Mouse (Mus musculus) left cerebral cortex, postnatal 36 days (tissue): ENCODE results near the gene Olfr1535. TPM values are rescaled to one million over a fixed set of nuclear protein-coding genes. Genes with fewer than 3 reads are reported as not detected.

Source experiments
- DNase-seq, 2 experiments: peaks; one replicate each; pipeline ENCODE4 v3.0.0; 2021 to 2022; ENCODE audit warnings: low spot score in 2 of 2, mixed read lengths in 1 of 2
- intact Hi-C: fragments of 180-260 bp; cut with DNase I; formaldehyde crosslinking; loops from one replicate; pipeline ENCODE4 v1.15.1; 2025
- total RNA-seq, 2 experiments: library from RNA; stranded (reverse); gene quantifications; 2 replicates each; pipeline ENCODE4 v1.2.3; 2021

Gene Olfr1535
- not detected for total RNA-seq

DNA sequence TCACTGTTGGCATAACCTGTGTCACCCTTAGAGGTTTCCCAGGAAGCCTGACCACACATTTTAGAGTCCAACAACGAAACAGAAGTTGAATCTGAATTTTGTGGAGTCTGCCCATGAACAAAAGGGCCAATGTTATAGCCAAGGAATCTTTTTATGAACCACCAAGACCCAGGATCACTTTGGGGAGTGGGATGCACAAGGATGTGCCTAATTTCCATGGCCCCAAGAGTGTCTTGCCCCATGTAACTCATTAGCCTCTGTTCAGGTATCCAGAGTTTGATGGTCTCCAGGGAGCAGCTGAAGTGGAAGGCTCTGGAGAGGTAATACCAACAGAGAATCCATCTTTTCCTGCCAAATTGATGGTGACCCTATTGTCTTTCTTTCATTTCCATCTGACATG lies at the start of gene Olfr1535:
Gene Olfr1535 (minus strand): TSS at position 101 of the 400 bp plus-strand sequence.
- no peak for DNase-seq
- intact Hi-C loops, result no loop called here

DNA sequence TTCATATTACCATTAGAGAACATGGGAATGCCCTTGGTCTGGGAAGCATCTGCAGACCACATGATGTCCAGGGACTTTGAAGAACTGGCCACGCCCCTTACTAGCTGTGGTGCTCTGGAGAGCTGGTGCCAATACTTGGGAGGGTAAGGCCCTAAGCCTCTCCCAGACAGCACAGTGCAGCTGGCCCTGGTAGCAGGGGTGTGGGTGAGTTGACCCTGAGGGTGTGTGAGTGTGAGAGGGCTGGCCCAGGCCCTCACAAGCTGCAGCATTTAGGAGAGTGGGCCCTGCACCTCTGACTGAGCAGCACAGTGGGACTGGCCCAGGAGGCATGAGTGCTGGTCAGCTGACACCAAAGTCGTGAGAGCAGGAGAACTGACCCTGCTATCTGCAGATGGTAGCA lies 31.9 kb upstream of the Olfr1535 start:
- no peak for DNase-seq
- intact Hi-C loops, result no loop called here

DNA sequence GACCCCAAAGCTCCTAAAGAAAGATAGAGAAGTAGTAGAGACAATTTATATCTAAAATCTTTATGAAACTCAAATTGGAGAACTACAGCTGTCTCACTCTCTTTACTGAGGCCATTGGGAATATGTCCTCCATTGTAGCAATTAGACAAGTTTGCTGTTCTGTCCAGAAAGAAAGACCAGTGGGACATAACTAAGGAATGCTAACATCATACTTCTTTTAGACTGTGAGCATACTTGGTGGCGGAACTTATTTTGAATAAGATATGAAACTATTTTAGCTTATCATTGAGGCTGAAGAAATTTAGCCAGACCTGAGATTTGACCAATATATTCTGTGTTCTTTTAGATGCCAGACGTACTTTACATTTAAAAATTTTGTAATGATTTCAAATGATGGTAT lies 22.0 kb upstream of the Olfr1535 start, which contains the start of gene Olfr1364:
Gene Olfr1364 (minus strand): TSS at position 101 of the 400 bp plus-strand sequence.
- no peak for DNase-seq
- intact Hi-C loops, result no loop called here

DNA sequence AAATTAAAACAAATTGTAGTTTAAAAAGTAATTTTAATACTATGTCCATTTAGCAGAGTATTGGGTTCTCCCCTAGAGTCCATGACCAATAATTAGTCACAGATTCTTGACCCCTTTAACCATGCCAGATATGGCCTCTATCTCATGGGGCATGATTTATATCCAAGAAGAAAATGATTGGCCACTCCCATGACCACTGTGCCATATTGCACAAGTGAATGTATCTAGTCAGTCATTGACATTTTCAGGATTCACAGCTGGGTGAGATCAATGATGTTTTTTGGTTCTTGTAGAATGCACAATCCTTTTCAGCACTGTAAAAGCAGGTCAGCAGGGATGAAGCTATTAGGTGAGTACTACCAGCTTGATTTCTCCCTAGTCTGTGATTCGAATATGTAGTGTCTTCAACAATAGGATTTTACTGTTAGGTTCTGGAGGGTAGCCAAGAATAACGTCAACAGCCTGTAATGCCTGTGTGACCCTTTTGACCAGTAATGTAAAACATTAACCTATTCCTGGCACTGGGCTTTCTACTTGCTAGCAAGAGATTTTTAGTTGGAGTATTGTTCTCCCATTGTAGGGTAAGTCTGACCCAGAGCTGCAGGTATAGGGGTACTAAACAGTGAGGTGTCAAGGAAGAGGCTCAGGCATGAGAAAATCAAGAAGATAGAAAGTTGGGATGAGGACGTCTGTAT lies 9.1 kb downstream of the Olfr1535 start:
- intact Hi-C loops, result no loop called here

DNA sequence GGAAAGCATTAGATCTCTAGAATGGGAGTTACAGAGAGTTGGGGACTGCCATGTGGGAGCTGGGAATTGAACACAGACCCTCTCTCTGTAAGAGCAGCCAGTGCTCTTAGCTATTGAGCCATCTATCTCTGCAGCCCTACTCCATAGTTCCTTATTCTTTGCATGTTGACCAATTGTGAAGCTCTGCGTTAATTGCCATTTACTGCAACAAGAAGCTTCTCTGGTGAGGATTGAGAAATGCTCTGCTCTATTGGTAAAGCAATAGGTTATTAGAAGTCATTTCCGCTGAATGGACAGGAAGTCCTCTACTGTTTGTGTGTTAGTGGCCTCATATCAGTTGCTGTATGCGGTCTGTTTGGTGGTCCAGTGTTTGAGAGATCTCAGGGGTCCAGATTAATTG lies 10.2 kb downstream of the Olfr1535 start:
- no peak for DNase-seq
- intact Hi-C loops, result no loop called here

More for the DNA sequence above, 9.1 kb downstream of the Olfr1535 start:
- DNase-seq, result no peak

DNA sequence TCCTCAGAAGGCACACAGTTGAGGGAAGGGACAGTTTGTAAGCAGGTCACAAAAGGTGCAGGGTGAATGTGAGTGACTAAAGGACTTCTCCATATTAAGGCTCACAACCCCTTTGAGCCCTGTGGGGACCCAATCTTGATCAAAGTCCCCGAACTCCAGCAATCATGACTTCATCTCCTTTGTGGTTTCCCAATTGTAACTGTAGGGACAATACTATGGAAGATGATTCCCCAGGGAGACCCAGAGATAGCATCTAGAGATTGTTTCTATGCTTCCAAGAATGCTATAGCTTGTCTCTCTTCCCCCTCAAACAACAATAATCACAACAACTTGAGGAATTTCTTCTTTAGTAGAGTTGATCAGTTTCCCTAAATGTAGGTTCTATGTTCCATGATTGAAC lies 17.0 kb downstream of the Olfr1535 start, which contains the start of gene Olfr1366:
Gene Olfr1366 (minus strand): TSS at position 101 of the 400 bp plus-strand sequence.
- intact Hi-C loops, result no loop called here

DNA sequence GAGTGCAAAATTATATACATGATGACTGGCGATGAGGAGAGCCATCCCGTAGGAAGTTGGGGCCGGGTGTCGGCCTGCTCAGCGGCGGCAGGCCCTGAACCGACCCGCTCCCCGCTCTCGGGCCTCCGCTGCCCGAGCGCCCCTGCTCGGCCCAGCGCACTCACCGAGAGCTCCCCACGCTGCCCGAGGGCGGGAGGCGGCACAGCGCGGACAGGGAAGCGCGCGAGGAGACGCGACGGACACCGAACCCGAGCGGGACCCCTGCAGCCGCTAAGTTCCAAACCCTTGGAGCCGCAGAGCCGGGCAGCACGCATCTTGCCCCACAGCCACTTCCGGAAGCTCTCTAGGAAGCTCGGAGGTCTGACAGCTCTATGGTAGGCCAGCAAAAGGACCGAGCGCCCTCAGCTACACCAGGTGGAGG lies 28.9 kb downstream of the Olfr1535 start, which contains the start of gene Zkscan8:
Gene Zkscan8 (minus strand): TSS at position 340 of the 421 bp plus-strand sequence.
- peak; percentile 90 to 92 for DNase-seq
- intact Hi-C loops, result loop anchor here (2.0 to 5.0 kb wide), 3 partner anchors 24 to 128 kb away; partner anchors contain the start of genes Gm10065, Zkscan3 and Zkscan4

More for the DNA sequence above, 17.0 kb downstream of the Olfr1535 start, which contains the start of gene Olfr1366:
- no peak for DNase-seq

DNA sequence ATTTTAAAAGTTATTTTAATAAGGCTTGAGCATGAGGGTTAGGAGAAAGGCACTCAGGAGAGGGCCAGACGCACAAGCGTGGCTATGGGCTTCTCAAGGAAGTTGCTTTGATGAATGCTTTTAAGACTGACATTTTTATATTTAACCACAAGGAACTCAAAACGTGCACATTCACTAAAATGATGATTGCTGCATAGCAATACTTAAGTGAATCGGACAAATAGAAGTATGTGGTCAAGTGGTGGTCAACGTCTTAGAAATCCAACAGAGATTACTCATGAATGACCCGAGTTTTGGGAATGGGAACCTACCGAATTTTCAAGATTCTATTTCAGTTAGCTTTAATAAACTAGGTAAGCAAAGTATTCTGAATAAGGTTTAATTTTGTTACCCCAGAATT lies 29.6 kb downstream of the Olfr1535 start:
- no peak for DNase-seq
- intact Hi-C loops, result loop anchor here (2.0 to 5.0 kb wide), 3 partner anchors 23 to 128 kb away; partner anchors contain the start of genes Gm10065, Zkscan3 and Zkscan4

DNA sequence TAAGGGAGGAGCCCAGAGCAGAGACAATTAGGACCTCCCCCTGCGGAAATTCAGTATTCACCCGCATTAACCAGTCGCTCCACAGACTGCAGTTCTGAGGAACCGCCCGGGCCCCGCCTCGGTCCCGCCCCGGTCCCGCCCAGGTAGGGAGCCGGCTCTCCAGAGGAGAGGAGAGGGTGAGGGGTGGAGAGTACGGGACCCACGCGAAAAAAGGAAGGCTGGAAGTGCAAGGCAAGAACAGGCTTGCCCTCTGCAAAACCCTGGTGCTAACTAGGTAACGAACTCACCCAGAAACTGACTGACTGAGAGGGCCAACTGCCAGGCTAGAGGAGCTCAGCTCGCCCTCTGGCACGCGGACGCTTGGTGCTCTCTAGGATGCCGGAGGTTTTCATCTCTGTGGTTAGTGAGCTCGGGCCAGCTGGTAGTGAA lies 53.5 kb downstream of the Olfr1535 start:
- peak; percentile 68 to 74 for DNase-seq
- intact Hi-C loops, result loop anchor here (2.0 kb wide), 2 partner anchors 25 to 53 kb away; partner anchors contain the start of genes Zkscan8 and Zscan26

Other genes with a start within 250 kb of the Olfr1535 start
- gene Gpx6, start 247.8 kb downstream of the Olfr1535 start, total RNA-seq, result not detected
- gene Olfr1367, start 213.0 kb downstream of the Olfr1535 start, total RNA-seq, result not detected
- gene Zscan12, start 197.1 kb downstream of the Olfr1535 start, total RNA-seq, result 1 to 10 TPM; 7.1 to 9.4 TPM
- gene Zkscan3, start 157.1 kb downstream of the Olfr1535 start, total RNA-seq, result 10 to 100 TPM; 30.3 to 45.5 TPM
- gene Pgbd1, start 118.8 kb downstream of the Olfr1535 start, total RNA-seq, result 1 to 10 TPM; 1.3 to 1.9 TPM
- gene Zscan26, start 106.2 kb downstream of the Olfr1535 start, total RNA-seq, result 10 to 100 TPM; 43.8 to 58.5 TPM
- 1 to 10 TPM; 1.4 to 1.7 TPM for gene Nkapl, start 91.4 kb downstream of the Olfr1535 start, total RNA-seq
- 1 to 10 TPM; 7.5 to 7.6 TPM for gene Zkscan4, start 81.0 kb downstream of the Olfr1535 start, total RNA-seq
- gene Gm10065, start 80.5 kb downstream of the Olfr1535 start, total RNA-seq, result not detected
- gene AK157302, start 64.7 kb downstream of the Olfr1535 start, total RNA-seq, result 10 to 100 TPM; 20.5 to 25.5 TPM
- 10 to 100 TPM; 56.4 to 67.0 TPM for gene Gm11273, start 58.5 kb downstream of the Olfr1535 start, total RNA-seq
- 10 to 100 TPM; 15.9 to 18.1 TPM for gene Zkscan8, start 28.8 kb downstream of the Olfr1535 start, total RNA-seq
- gene Olfr1366, start 17.1 kb downstream of the Olfr1535 start, total RNA-seq, result not detected
- not detected for gene Olfr1364, start 21.9 kb upstream of the Olfr1535 start, total RNA-seq
- gene Olfr1362, start 54.1 kb upstream of the Olfr1535 start, total RNA-seq, result not detected
- not detected for gene Olfr11, start 82.6 kb upstream of the Olfr1535 start, total RNA-seq
- gene Olfr1361, start 103.5 kb upstream of the Olfr1535 start, total RNA-seq, result not detected
- gene Olfr1360, start 117.5 kb upstream of the Olfr1535 start, total RNA-seq, result not detected
- gene Olfr1359, start 138.2 kb upstream of the Olfr1535 start, total RNA-seq, result not detected
- 10 to 100 TPM; 25.8 to 35.2 TPM for gene Hist1h2bl, start 156.2 kb upstream of the Olfr1535 start, total RNA-seq
- gene Hist1h2ai, start 156.5 kb upstream of the Olfr1535 start, total RNA-seq, result 10 to 100 TPM; 26.5 to 66.3 TPM
- 10 to 100 TPM; 73.2 to 76.4 TPM for gene Hist1h3h, start 157.8 kb upstream of the Olfr1535 start, total RNA-seq
- gene Hist1h2bm, start 162.2 kb upstream of the Olfr1535 start, total RNA-seq, result 1 to 10 TPM; 4.0 to 5.5 TPM
- gene Hist1h4j, start 175.2 kb upstream of the Olfr1535 start, total RNA-seq, result 10 to 100 TPM; 16.7 to 20.3 TPM
- gene Hist1h4k, start 190.6 kb upstream of the Olfr1535 start, total RNA-seq, result 100 to 1,000 TPM; 409 to 465 TPM
- 10 to 100 TPM; 14.8 to 15.0 TPM for gene Hist1h2ak, start 193.9 kb upstream of the Olfr1535 start, total RNA-seq
- gene Hist1h2bn, start 194.2 kb upstream of the Olfr1535 start, total RNA-seq, result 10 to 100 TPM in 1 of 2 experiments, 1 to 10 TPM in 1; 8.2 to 10.1 TPM
- 10 to 100 TPM in 1 of 2 experiments, 1 to 10 TPM in 1; 8.2 to 10.1 TPM for gene Hist1h1b, start 220.7 kb upstream of the Olfr1535 start, total RNA-seq
- 10 to 100 TPM; 55.4 to 73.3 TPM for gene Hist1h3i, start 223.5 kb upstream of the Olfr1535 start, total RNA-seq
- not detected for gene Hist1h2an, start 227.3 kb upstream of the Olfr1535 start, total RNA-seq
- gene Hist1h2bp, start 227.6 kb upstream of the Olfr1535 start, total RNA-seq, result 1 to 10 TPM; 8.0 to 8.4 TPM